Comparison of ENCODE assay signal across 23 mouse cellular contexts in the genomic region with DNA sequence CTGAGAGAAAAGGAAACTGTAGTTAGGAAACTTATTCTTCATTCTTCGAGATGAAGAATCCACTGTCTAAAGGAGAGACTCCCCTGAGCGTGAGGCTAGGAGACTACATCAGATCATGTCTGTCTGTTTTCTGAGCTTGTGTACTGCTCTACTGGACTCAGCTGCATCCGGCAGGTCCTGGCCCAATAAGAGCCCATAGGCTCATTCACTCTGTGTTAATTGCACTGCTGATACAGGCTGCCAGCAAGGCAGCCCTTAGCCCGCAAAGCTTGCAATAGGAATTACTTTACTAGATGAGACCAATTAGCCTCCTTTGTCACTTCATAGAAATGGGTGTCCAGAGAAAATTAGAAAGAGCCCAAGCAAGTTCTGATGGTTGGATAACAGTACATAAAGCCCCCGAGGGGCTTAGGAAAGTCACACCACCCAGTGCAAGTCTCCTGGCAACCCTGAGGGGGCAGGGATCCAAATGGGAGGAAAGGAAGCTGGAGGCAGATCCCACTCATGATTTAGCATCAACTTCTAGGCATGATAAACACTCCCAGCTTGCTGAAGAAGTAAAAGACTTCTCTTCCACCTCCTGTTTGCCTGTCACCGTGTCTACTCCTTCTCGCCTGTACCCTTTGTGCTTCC.
"Had no signal": no experiment of that assay in that cellular context is flagged by ENCODE, and none has a peak within 500 bp of the region (broad histone marks: within the 10 kb centered on the region; RNA-seq: fewer than 3 reads in every experiment).

No protein-coding gene starts in this region.

- H3K4me1 ChIP-seq: limb, embryonic 10.5 days; limb, embryonic 13.5 days; liver, embryonic 12.5 days; liver, embryonic 15.5 days; lung, embryonic 15.5 days; megakaryocyte, embryonic 14.5 days had no signal

- H3K9ac ChIP-seq: limb, embryonic 13.5 days; liver, embryonic 12.5 days; liver, embryonic 15.5 days; lung, embryonic 15.5 days; midbrain, embryonic 13.5 days; neural tube, embryonic 13.5 days had no signal

- H3K9me3 ChIP-seq: limb, embryonic 10.5 days; limb, embryonic 13.5 days; liver, embryonic 12.5 days; liver, embryonic 15.5 days; lung, embryonic 15.5 days; megakaryocyte, embryonic 14.5 days; midbrain, embryonic 10.5 days; midbrain, embryonic 13.5 days; neural tube, embryonic 13.5 days had no signal

- H3K4me2 ChIP-seq: limb, embryonic 13.5 days; liver, embryonic 12.5 days; liver, embryonic 15.5 days; lung, embryonic 15.5 days; midbrain, embryonic 13.5 days; neural tube, embryonic 13.5 days had no signal

- H3K27ac ChIP-seq: limb, embryonic 10.5 days; limb, embryonic 13.5 days; liver, embryonic 12.5 days; liver, embryonic 15.5 days; lung, embryonic 15.5 days; midbrain, embryonic 10.5 days; midbrain, embryonic 13.5 days; neural tube, embryonic 13.5 days had no signal

- H3K36me3 ChIP-seq: limb, embryonic 10.5 days; limb, embryonic 13.5 days; liver, embryonic 12.5 days; liver, embryonic 15.5 days; lung, embryonic 15.5 days; midbrain, embryonic 10.5 days; midbrain, embryonic 13.5 days; neural tube, embryonic 13.5 days had no signal

- H3K27me3 ChIP-seq: limb, embryonic 13.5 days; liver, embryonic 12.5 days; liver, embryonic 15.5 days; lung, embryonic 15.5 days; megakaryocyte, embryonic 14.5 days; midbrain, embryonic 13.5 days; neural tube, embryonic 13.5 days had no signal

- DNase-seq: kidney, adult 9 months; kidney, postnatal 14 days; kidney, postnatal 4 days; layer of hippocampus, postnatal 36 days; liver; lung, adult 18-20 months; lung, postnatal 10 days; lung, postnatal 36 days; retina, postnatal 1 day; right cerebral cortex, postnatal 25 days; thymus, adult 18-20 months; thymus, postnatal 36 days had no signal

- ATAC-seq: liver, embryonic 12.5 days; midbrain, embryonic 13.5 days; midbrain, embryonic 16.5 days had no signal

- H3K4me3 ChIP-seq: limb, embryonic 10.5 days; limb, embryonic 13.5 days; liver, embryonic 12.5 days; liver, embryonic 15.5 days; lung, embryonic 15.5 days; megakaryocyte, embryonic 14.5 days; midbrain, embryonic 10.5 days; midbrain, embryonic 13.5 days; myocyte; neural tube, embryonic 13.5 days had no signal
